Mouse (Mus musculus): ENCODE measurements around the gene Gpr75.

GRCm38 (mm10) chr11:30928498-30928897 lies 43.3 kb downstream of the Gpr75 start:
- no peak for TF ChIP-seq POLR2A (IDR thresholded peaks at IDR 0.05; ENCODE audit: insufficient read depth, low read length)
- no peak for TF ChIP-seq CTCF (IDR thresholded peaks at IDR 0.05; ENCODE audit: low read depth, low read length)
- TF ChIP-seq EP300 (IDR thresholded peaks at IDR 0.05; ENCODE audit: insufficient read depth, low read depth, low read length): no peak

All from ES-Bruce4 (cell line).